Mouse (Mus musculus) CD4-positive naive resting alpha-beta T cell, adult 57 days (primary cell): ENCODE data around the gene Nsun6. TPM values are rescaled to one million over a fixed set of nuclear protein-coding genes. Genes with fewer than 3 reads are reported as not detected.

Experiments used
- total RNA-seq: library from RNA; stranded (reverse); gene quantifications from one replicate; pipeline ENCODE4 v1.2.4, GENCODE M21; 2023

Gene Nsun6
- total RNA-seq: 40.3 TPM

GRCm38 (mm10) chr2:15054945-15055637 is at the start of gene Nsun6:
Nsun6 (minus strand) TSS chr2:15055069.

DNA sequence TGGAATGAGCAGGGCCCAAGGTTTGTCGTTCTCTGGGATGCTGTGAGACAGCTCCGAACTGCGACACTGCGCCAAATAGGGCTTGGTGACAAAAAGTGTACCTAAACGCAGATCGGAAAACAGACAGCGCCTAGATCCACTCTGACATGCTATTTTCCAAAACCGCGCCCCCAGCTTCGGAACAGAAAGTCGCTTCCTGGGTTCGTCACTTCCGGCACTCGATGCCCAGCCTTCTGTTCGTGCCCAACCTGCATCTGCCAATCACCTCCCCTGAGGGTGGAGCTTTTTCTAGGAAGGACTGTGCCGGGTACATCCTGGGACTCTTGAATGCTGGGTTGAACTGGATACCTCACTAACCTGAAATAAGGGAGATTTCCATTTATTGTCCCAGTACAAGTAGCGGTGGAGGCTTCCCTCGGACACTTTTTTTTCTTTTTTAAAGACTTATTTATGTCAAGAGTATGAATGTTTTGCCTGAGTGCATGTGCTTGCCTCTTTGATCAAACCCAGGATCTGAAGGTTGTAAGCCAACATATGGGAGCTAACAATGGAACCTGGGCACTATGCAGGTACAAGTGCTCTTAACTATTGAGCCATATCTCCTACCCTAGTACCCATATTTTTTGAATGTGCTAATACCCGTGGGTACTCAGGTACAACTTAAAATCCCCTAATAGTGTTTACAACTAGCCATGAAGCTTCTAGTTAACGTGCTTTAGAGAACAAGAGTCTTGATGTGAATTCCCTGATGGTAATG is 5.6 kb downstream of the Nsun6 start, which contains the start of gene Arl5b:
TSS of gene Arl5b (plus strand) at position 279 of the 757 bp plus-strand sequence.

Other genes starting within 250 kb of the Nsun6 start
- gene Arl5b, start 5.7 kb downstream of the Nsun6 start, total RNA-seq: 104 TPM